32 mouse cellular contexts compared by ENCODE assay signal in genomic region chr16:23930426-23931073, GRCm38 (mm10). TPM values are rescaled to one million over a fixed set of nuclear protein-coding genes. Genes with fewer than 3 reads are reported as not detected.
"Had no signal": no experiment of that assay in that cellular context is flagged by ENCODE, and none has a peak within 500 bp of the region (broad histone marks: within the 10 kb centered on the region; RNA-seq: fewer than 3 reads in every experiment).

No protein-coding gene starts in this region.

- H3K36me3 ChIP-seq: liver, embryonic 13.5 days; midbrain, embryonic 12.5 days; midbrain, embryonic 15.5 days had no signal

- H3K27ac ChIP-seq: kidney, postnatal 0 days; layer of hippocampus, adult 2 months; liver, embryonic 13.5 days; midbrain, embryonic 12.5 days; midbrain, embryonic 15.5 days had no signal

- H3K4me3 ChIP-seq: liver, embryonic 13.5 days; midbrain, embryonic 12.5 days; midbrain, embryonic 15.5 days had no signal

- H3K4me2 ChIP-seq: liver, embryonic 13.5 days; midbrain, embryonic 12.5 days; midbrain, embryonic 15.5 days had no signal

- H3K27me3 ChIP-seq: liver, embryonic 13.5 days; midbrain, embryonic 12.5 days; midbrain, embryonic 15.5 days had no signal

- H3K4me1 ChIP-seq: liver, embryonic 13.5 days; midbrain, embryonic 12.5 days; midbrain, embryonic 15.5 days had no signal

- H3K9me3 ChIP-seq: liver, embryonic 13.5 days; midbrain, embryonic 12.5 days; midbrain, embryonic 15.5 days had no signal

- H3K9ac ChIP-seq: liver, embryonic 13.5 days; midbrain, embryonic 12.5 days; midbrain, embryonic 15.5 days had no signal

- DNase-seq: kidney, postnatal 25 days; layer of hippocampus, adult 9-11 months; liver, embryonic 13.5 days; lung, adult 2 months; lung, postnatal 14 days; lung, postnatal 4 days; thymus, adult 18-20 months; thymus, postnatal 36 days had no signal

- ATAC-seq: midbrain, embryonic 15.5 days had no signal

RNA-seq across cellular contexts. Expression of gene Rtp2, which starts 1.6 kb away (rescaled TPM):
- total RNA-seq: left cerebral cortex, postnatal 36 days; liver, adult 2 months; megakaryocyte progenitor cell, adult 5-6 weeks; megakaryocyte-erythroid progenitor cell, adult 5-6 weeks had no signal
- polyA plus RNA-seq: kidney, embryonic 14.5 days; kidney, postnatal 0 days; large intestine, adult 2 months; limb, embryonic 11.5 days; limb, embryonic 14.5 days; liver, adult 2 months; liver, embryonic 13.5 days; liver, embryonic 16.5 days; lung, adult 2 months; lung, embryonic 16.5 days; midbrain, embryonic 12.5 days; neural tube, embryonic 11.5 days; neural tube, embryonic 14.5 days; small intestine, adult 2 months; spleen, adult 2 months; stomach, embryonic 16.5 days; urinary bladder, adult 2 months had no signal

RNA-seq across cellular contexts. Expression of gene Sst, which starts 39.8 kb away (rescaled TPM):
- total RNA-seq: liver, adult 2 months; megakaryocyte progenitor cell, adult 5-6 weeks; megakaryocyte-erythroid progenitor cell, adult 5-6 weeks had no signal
- polyA plus RNA-seq: kidney, postnatal 0 days; liver, adult 2 months; lung, adult 2 months; lung, embryonic 16.5 days; spleen, adult 2 months; testis, adult 2 months; urinary bladder, adult 2 months had no signal

RNA-seq across cellular contexts. Expression of gene Gm37419, which starts 57.7 kb away (rescaled TPM):
- total RNA-seq: layer of hippocampus, adult 2 months; layer of hippocampus, postnatal 25 days; left cerebral cortex, adult 18-20 months; left cerebral cortex, postnatal 10 days; left cerebral cortex, postnatal 36 days; liver, adult 2 months; megakaryocyte progenitor cell, adult 5-6 weeks; megakaryocyte-erythroid progenitor cell, adult 5-6 weeks had no signal
- polyA plus RNA-seq: kidney, embryonic 14.5 days; kidney, postnatal 0 days; large intestine, adult 2 months; limb, embryonic 11.5 days; limb, embryonic 14.5 days; liver, adult 2 months; liver, embryonic 13.5 days; liver, embryonic 16.5 days; lung, adult 2 months; lung, embryonic 16.5 days; midbrain, embryonic 12.5 days; midbrain, embryonic 15.5 days; neural tube, embryonic 11.5 days; neural tube, embryonic 14.5 days; small intestine, adult 2 months; spleen, adult 2 months; stomach, embryonic 16.5 days; testis, adult 2 months; urinary bladder, adult 2 months had no signal
